Mouse (Mus musculus): ENCODE results near the gene Chst7.

DNA sequence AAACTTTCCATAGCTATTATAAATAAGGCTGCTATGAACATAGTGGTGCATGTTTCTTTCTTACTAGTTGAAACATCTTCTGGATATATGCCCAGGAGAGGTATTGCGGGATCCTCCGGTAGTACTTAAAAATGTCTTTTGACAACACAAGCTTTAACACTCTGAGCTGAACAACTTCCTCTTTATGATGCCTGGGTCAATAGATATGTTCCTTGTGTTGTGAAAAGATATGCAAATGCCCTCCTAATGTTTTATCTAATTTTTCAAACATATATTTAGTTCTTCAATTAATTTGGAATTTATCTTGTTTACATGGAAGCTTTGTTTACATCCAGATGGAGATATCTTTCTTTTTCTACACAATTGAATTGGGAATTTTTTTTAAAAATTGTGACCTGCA lies 47.1 kb upstream of the Chst7 start:
- peak; percentile 37; the same call in 1 of the 2 replicates for TF ChIP-seq ETS1 (IDR thresholded peaks at IDR 0.05; ENCODE audit: low read depth, low read length)
- TF ChIP-seq MAFK (IDR thresholded peaks at IDR 0.05; ENCODE audit: borderline replicate concordance, low read depth, low read length) = no peak
- TF ChIP-seq SMC3 (IDR thresholded peaks at IDR 0.05; ENCODE audit: low read depth, low read length) = no peak
- TF ChIP-seq POLR2AphosphoS2 (IDR thresholded peaks at IDR 0.05; ENCODE audit: low read length) = no peak
